Mouse (Mus musculus) liver, embryonic 13.5 days (tissue): ENCODE measurements at regions not wholly inside any gene's neighbourhood (a gene's known extent, or its start where the extent isn't known, plus 50 kb on each side); places are given as distances from the start of the nearest gene placed in this dataset.

Experiments used
- ATAC-seq: fragments of 200-750 bp; cut with Nextera tagmentation; 2 replicates; pipeline ENCODE4 v1.8.0; 2017; ENCODE audit warnings: low read depth, mild to moderate bottlenecking, moderate number of reproducible peaks, moderate library complexity
- DNase-seq: peaks from one replicate; pipeline ENCODE4 v3.0.0; 2022
- H3K27ac ChIP-seq: fragments of 300-500 bp; sonication (generic); 2 replicates; pipeline ENCODE4 v1.5.1; 2015; ENCODE audit warnings: moderate library complexity, mild to moderate bottlenecking, inconsistent platforms
- H3K27me3 ChIP-seq: fragments of 300-500 bp; sonication (generic); 2 replicates; pipeline ENCODE4 v1.6.1; 2015; ENCODE audit warnings: mild to moderate bottlenecking, inconsistent platforms
- H3K36me3 ChIP-seq: fragments of 300-500 bp; sonication (generic); 2 replicates; pipeline ENCODE4 v1.6.1; 2015; ENCODE audit warnings: mild to moderate bottlenecking, inconsistent platforms
- H3K4me1 ChIP-seq: fragments of 300-500 bp; sonication (generic); replicated peaks from 2 replicates; pipeline ENCODE4 v1.6.1; 2015; ENCODE audit warnings: inconsistent platforms
- H3K4me2 ChIP-seq: fragments of 300-500 bp; sonication (generic); 2 replicates; pipeline ENCODE4 v1.6.1; 2015; ENCODE audit warnings: inconsistent platforms, mild to moderate bottlenecking, moderate library complexity
- H3K4me3 ChIP-seq: fragments of 300-500 bp; sonication (generic); replicated peaks from 2 replicates; pipeline ENCODE4 v1.5.1; 2015; ENCODE audit warnings: mild to moderate bottlenecking, inconsistent platforms
- H3K9ac ChIP-seq: fragments of 300-500 bp; sonication (generic); 2 replicates; pipeline ENCODE4 v1.6.1; 2015; ENCODE audit warnings: mild to moderate bottlenecking, inconsistent platforms
- H3K9me3 ChIP-seq: fragments of 300-500 bp; sonication (generic); replicated peaks from 2 replicates; pipeline ENCODE4 v1.6.1; 2016; ENCODE audit warnings: inconsistent platforms
- WGBS: fragments of 180-500 bp; shearing (Covaris S2); methylation state at CpG from one replicate; pipeline ENCODE4 v1.1.7; 2015; ENCODE audit not compliant: insufficient replicate concordance; 5-methylcytosine and 5-hydroxymethylcytosine counted together

DNA sequence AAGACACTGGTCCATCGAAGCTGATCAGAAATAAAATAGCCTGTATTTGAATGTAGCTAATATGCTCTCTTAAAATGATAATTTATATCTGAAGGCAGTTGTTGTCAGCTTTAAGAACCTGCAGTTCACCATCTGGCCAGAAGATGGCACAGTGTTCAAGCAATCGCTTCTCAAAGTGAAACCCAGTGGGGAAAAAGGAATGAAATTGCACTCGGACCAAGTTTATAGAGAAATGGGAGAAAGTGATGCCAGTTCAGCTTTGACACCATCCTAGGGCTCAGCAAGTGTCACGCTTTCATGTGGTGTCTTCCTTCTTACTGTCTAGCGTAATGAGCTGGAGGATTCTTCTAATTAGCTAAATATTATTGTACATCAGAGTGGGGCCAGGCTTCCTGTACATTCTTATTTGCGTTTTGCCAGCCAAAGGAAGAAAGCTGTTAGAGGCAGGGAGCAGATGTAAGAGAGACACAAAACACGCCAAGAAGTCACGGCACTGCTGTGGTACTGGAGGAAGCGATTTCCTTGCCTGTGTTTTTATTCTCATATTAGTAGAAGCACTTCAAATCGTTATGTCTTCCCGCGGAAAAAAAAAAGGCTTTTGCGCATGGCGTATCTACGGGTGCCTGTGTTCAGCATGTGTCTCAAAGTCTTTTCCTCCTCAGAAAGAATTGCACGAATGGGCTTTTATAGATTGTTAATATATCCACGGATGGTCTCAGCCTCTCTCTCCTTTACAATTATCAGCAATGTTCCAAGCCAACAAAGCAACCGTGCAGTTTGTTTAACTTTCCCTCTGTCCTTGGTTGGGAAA is 237.1 kb downstream of the Gm765 start:
- Histone ChIP-seq H3K9me3 (no peaks in the 10 kb centered on the region), H3K27me3 (no peaks in the 10 kb centered on the region), H3K4me1 (0 out of 2 replicates have a peak, but pooled peaks cover 4% of the 10 kb centered on the region), H3K4me3 (peak overlapping the region; percentile 45), H3K4me2 (peak overlapping the region; percentile 57), H3K27ac (no peak overlapping the region), H3K36me3 (no peaks in the 10 kb centered on the region), H3K9ac (no peak overlapping the region)
- DNase-seq (peak; percentile 11), ATAC-seq (no peak)
- 40% methylated on average over 18 of the region's 18 CpGs for WGBS

DNA sequence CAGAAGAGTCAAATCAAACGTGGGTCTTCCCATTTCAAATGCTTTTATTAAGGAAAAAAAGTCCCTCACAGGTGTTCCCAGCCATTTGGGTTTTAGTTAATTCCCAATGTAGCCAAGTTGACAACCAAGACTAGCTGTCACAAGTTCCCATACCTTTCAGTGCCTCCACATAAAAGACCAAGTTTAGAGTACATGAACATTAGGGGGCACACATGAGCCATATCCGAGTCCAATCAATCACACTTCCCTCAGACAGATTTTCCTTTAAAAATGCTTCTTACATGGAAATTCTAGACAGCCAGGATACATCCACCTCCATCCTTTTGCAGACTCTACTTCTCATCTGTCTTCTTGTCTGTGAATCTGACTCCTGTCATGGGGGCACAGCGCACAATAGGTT is 238.1 kb downstream of the Gm765 start:
- H3K27me3 ChIP-seq: no peaks in the 10 kb centered on the region
- no peak overlapping the region for H3K4me3 ChIP-seq
- WGBS: 33% methylated on average over 3 of the region's 3 CpGs
- DNase-seq (no peak), ATAC-seq (no peak)
- no peak overlapping the region for H3K9ac ChIP-seq
- no peaks in the 10 kb centered on the region for H3K9me3 ChIP-seq
- H3K36me3 ChIP-seq: no peaks in the 10 kb centered on the region
- no peak overlapping the region for H3K4me2 ChIP-seq
- H3K27ac ChIP-seq: no peak overlapping the region
- H3K4me1 ChIP-seq: 0 out of 2 replicates have a peak, but pooled peaks cover 4% of the 10 kb centered on the region

DNA sequence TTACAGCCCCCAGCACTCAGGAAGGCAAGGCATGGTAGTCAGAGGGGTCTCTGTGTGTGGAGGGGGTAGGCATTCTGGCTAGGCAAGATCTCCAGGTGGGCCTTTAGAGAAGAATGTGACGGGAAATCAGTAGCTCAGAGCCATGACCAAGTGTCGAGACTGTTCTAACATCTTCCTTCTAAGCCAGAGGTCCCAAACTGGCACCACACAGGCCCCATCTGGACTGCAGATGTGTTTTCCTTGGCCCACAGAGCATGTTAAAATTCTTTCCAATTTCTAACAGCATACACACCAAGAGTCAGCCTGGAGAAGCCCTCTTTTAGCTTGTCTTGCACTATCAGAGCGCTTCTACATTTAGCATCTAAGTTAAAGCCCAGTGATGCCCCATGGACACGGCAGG is 241.5 kb downstream of the Gm765 start:
- no peak for DNase-seq
- Histone ChIP-seq H3K4me2 (no peak overlapping the region), H3K4me3 (no peak overlapping the region), H3K27me3 (no peaks in the 10 kb centered on the region), H3K4me1 (0 out of 2 replicates have a peak, but pooled peaks cover 4% of the 10 kb centered on the region), H3K36me3 (no peaks in the 10 kb centered on the region), H3K9me3 (no peaks in the 10 kb centered on the region), H3K27ac (no peak overlapping the region), H3K9ac (no peak overlapping the region)
- 73% methylated on average over 4 of the region's 4 CpGs for WGBS
- ATAC-seq: no peak

DNA sequence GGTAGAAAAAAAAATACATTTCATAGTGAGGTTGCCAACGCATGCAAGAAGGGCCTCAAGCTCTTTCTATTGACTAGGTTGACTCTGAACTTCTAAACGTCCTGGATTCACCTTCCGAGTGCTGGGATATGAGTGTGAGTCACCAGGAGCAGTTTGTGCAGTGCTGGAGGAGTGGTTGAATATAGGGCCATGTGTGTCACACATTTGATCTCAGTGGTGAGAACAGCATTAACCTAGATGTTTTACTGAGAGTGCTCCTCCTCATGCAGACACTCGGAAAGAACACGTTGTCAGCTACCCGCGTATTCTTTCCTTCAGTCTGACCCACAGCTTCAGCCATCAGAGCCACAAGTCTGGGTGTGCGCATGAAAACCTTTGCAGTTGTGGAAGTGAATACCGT is 243.4 kb downstream of the Gm765 start:
- 74% methylated on average over 9 of the region's 9 CpGs for WGBS

DNA sequence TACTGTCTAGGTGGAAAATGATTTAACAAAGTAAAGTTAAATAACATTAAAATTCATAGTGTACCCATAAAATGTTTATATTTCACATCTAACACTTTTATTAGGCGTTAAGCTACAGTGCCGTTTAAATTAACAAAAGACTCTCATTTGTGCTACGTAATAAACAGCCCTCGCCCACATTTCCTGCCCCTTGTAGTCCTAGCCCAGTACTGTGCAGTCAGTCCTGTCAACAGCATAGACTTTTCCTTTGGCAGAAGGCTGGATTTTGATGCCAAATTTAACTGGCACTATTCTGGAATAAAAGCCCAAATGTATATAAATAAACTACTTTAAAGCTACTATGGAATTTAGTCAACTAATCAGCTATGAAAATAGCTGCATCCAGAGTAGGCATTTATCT is 247.3 kb downstream of the Gm765 start:
- no peak overlapping the region for H3K9ac ChIP-seq
- H3K4me2 ChIP-seq: no peak overlapping the region
- WGBS: 73% methylated on average over 4 of the region's 4 CpGs
- no peak for DNase-seq
- no peaks in the 10 kb centered on the region for H3K36me3 ChIP-seq
- no peak overlapping the region for H3K27ac ChIP-seq
- ATAC-seq: no peak
- H3K9me3 ChIP-seq: no peaks in the 10 kb centered on the region
- H3K4me3 ChIP-seq: no peak overlapping the region
- H3K27me3 ChIP-seq: no peaks in the 10 kb centered on the region
- no peaks in the 10 kb centered on the region for H3K4me1 ChIP-seq

More for the DNA sequence above, 243.4 kb downstream of the Gm765 start:
- H3K4me1 ChIP-seq: no peaks in the 10 kb centered on the region
- H3K9ac ChIP-seq: no peak overlapping the region
- no peaks in the 10 kb centered on the region for H3K27me3 ChIP-seq
- H3K27ac ChIP-seq: no peak overlapping the region
- H3K9me3 ChIP-seq: no peaks in the 10 kb centered on the region
- DNase-seq (no peak), ATAC-seq (no peak)
- no peak overlapping the region for H3K4me3 ChIP-seq
- H3K36me3 ChIP-seq: no peaks in the 10 kb centered on the region
- no peak overlapping the region for H3K4me2 ChIP-seq

DNA sequence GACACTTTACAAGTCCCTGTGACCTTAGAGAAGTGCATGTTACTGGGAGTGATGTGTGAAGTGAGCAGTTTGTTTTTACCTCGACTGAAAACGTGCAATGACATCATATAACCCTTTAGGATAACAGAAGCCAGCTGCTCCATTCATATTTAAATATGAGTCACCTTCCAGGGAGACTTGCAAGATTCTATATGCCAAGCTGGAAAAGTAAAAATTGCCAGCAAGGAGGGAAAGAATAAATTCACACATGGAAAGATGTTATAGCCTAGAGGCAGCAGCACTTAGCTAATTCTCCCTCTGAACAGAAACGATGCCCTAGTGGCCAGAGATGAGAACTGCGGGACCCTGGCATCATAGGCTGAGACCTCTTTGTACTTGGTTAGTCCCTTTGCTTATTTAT is 253.4 kb downstream of the Gm765 start:
- no peak for DNase-seq
- Histone ChIP-seq H3K4me1 (no peaks in the 10 kb centered on the region), H3K36me3 (no peaks in the 10 kb centered on the region), H3K9me3 (no peaks in the 10 kb centered on the region), H3K9ac (no peak overlapping the region), H3K27ac (no peak overlapping the region), H3K27me3 (no peaks in the 10 kb centered on the region), H3K4me2 (no peak overlapping the region), H3K4me3 (no peak overlapping the region)
- WGBS: 52% methylated on average over 4 of the region's 4 CpGs
- ATAC-seq: no peak

DNA sequence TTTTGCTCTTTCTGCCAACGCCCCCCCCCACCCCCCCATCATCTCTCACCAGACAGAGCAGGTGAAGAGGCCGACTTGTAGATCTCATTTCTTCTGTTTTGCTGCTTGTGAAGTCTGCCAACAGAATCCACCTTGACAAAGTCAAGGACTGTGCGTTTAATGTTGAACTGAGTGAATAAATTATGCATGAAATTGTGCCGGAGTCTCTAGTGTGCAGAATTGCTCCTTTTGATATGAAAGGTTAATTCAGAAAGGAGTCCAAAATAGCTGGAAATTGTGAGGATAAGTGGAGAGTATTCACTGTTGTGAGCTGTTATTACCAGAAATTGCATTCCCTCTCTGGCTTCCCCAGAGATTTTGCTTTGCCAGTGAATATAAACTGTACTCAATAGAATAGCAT is 262.5 kb downstream of the Gm765 start:
- DNase-seq: no peak

More for the DNA sequence above, 262.5 kb downstream of the Gm765 start:
- Histone ChIP-seq H3K4me2 (no peak overlapping the region), H3K9me3 (no peaks in the 10 kb centered on the region), H3K9ac (no peak overlapping the region), H3K27ac (no peak overlapping the region), H3K36me3 (no peaks in the 10 kb centered on the region), H3K27me3 (no peaks in the 10 kb centered on the region), H3K4me3 (no peak overlapping the region), H3K4me1 (no peaks in the 10 kb centered on the region)
- WGBS: 60% methylated on average over 4 of the region's 4 CpGs
- ATAC-seq: no peak
